Mouse (Mus musculus) bone marrow, adult 2 months (tissue): Measurements from ENCODE around the gene Palld.

Experiments used
- CTCF ChIP-seq: fragments of 200-500 bp; IDR thresholded peaks from 2 replicates; pipeline ENCODE4 v1.5.1; 2011; ENCODE audit warnings: low read length, control low read depth; ENCODE audit not compliant: control insufficient read depth, insufficient read depth
- POLR2A ChIP-seq: fragments of 200-500 bp; IDR thresholded peaks from 2 replicates; pipeline ENCODE4 v1.6.1; 2011; ENCODE audit warnings: low read depth, mild to moderate bottlenecking, control low read depth, low read length, borderline replicate concordance; ENCODE audit not compliant: control insufficient read depth

- TF ChIP-seq CTCF = no peak
- no peak for TF ChIP-seq POLR2A
These were observed 158.5 kb downstream of the Palld start for GRCm38 (mm10) chr8:61743764-61744562.
